Mouse (Mus musculus) cerebellum, postnatal 25 days (tissue): ENCODE measurements around the gene Gpa33.
"Not testable (repeated sequence)": the region's sequence is repeated elsewhere in the genome, so short reads cannot be mapped to it uniquely, and the experiment has no call there.

ENCODE experiments used
- DNase-seq, 2 experiments: peaks; one replicate each; pipeline ENCODE4 v3.0.0; 2021; ENCODE audit warnings: mixed read lengths in 2 of 2

The Gpa33 gene

GRCm38 (mm10) chr1:166135091-166135740 is 5.2 kb downstream of the Gpa33 start:
- no peak for DNase-seq

GRCm38 (mm10) chr1:166137244-166137938 is 7.4 kb downstream of the Gpa33 start:
- no peak for DNase-seq

GRCm38 (mm10) chr1:166138136-166138535 is 8.1 kb downstream of the Gpa33 start:
- DNase-seq, result no peak

- no peak for DNase-seq
These were observed 9.1 kb downstream of the Gpa33 start for GRCm38 (mm10) chr1:166139113-166139512.

GRCm38 (mm10) chr1:166139620-166140184 is 9.7 kb downstream of the Gpa33 start:
- DNase-seq, result no peak

- DNase-seq, result not testable (repeated sequence)
These were observed 11.8 kb downstream of the Gpa33 start for GRCm38 (mm10) chr1:166141868-166142267.

- no peak for DNase-seq
These were observed 12.3 kb downstream of the Gpa33 start for GRCm38 (mm10) chr1:166142369-166142768.

GRCm38 (mm10) chr1:166146626-166147025 is 16.6 kb downstream of the Gpa33 start:
- no peak for DNase-seq

- no peak for DNase-seq
These were observed 17.6 kb downstream of the Gpa33 start for GRCm38 (mm10) chr1:166147657-166148056.

GRCm38 (mm10) chr1:166149441-166149840 is 19.4 kb downstream of the Gpa33 start:
- no peak for DNase-seq

GRCm38 (mm10) chr1:166150035-166150434 is 20.0 kb downstream of the Gpa33 start:
- no peak for DNase-seq

- DNase-seq, result no peak
These were observed 21.3 kb downstream of the Gpa33 start for GRCm38 (mm10) chr1:166151341-166151740.

- DNase-seq, result no peak
These were observed 22.0 kb downstream of the Gpa33 start for GRCm38 (mm10) chr1:166152034-166152433.

GRCm38 (mm10) chr1:166153351-166154120 is 23.5 kb downstream of the Gpa33 start:
- peak; percentile 87 to 94 for DNase-seq

GRCm38 (mm10) chr1:166154162-166155112 is 24.4 kb downstream of the Gpa33 start:
- peak; percentile 76 to 88 for DNase-seq

GRCm38 (mm10) chr1:166155113-166155494 is 25.1 kb downstream of the Gpa33 start:
- no peak for DNase-seq

- no peak for DNase-seq
These were observed 27.7 kb downstream of the Gpa33 start for GRCm38 (mm10) chr1:166157712-166158111.

GRCm38 (mm10) chr1:166158664-166159063 is 28.6 kb downstream of the Gpa33 start:
- DNase-seq, result no peak

- no peak for DNase-seq
These were observed 30.1 kb downstream of the Gpa33 start for GRCm38 (mm10) chr1:166160111-166160510.

- DNase-seq, result peak; percentile 80 to 89
These were observed 30.8 kb downstream of the Gpa33 start for GRCm38 (mm10) chr1:166160569-166161445.

GRCm38 (mm10) chr1:166164580-166164979 is 34.5 kb downstream of the Gpa33 start:
- no peak for DNase-seq
